Mouse (Mus musculus): Measurements from ENCODE around the gene Tmem136.

- TF ChIP-seq CTCF (IDR thresholded peaks at IDR 0.05; ENCODE audit: insufficient read depth, low read depth, low read length) (no peak), POLR2A (IDR thresholded peaks at IDR 0.05; ENCODE audit: insufficient read depth, low read depth, low read length) (no peak)
These were observed 9.2 kb downstream of the Tmem136 start, which contains the start of gene Arhgef12 for GRCm38 (mm10) chr9:43107187-43107517.
